Mouse (Mus musculus) left cerebral cortex, adult 18-20 months (tissue): ENCODE data around the gene Ssr1. TPM values are rescaled to one million over a fixed set of nuclear protein-coding genes. Genes with fewer than 3 reads are reported as not detected.

Source experiments
- DNase-seq, 2 experiments: peaks; one replicate each; pipeline ENCODE4 v3.0.0; 2021 to 2022; ENCODE audit warnings: low spot score in 2 of 2, mixed read lengths in 1 of 2
- total RNA-seq, 2 experiments: library from RNA; stranded (reverse); gene quantifications; 2 replicates each; pipeline ENCODE4 v1.2.3; 2021

The Ssr1 gene
- total RNA-seq, 2 experiments from 2014 or later: 83.1 to 98.6 TPM

- DNase-seq: no peak
Observed at GRCm38 (mm10) chr13:37981063-37981462, 13.0 kb downstream of the Ssr1 start.

- no peak for DNase-seq
Observed at GRCm38 (mm10) chr13:37980346-37980745, 13.7 kb downstream of the Ssr1 start.

- no peak for DNase-seq
Observed at GRCm38 (mm10) chr13:37979506-37979905, 14.5 kb downstream of the Ssr1 start.

GRCm38 (mm10) chr13:37974731-37975130 is 19.3 kb downstream of the Ssr1 start:
- no peak for DNase-seq

GRCm38 (mm10) chr13:37974036-37974435 is 20.0 kb downstream of the Ssr1 start:
- DNase-seq: peak in 1 of 2 experiments; percentile 23

GRCm38 (mm10) chr13:37970887-37971530 is 23.0 kb downstream of the Ssr1 start:
- DNase-seq: no peak

GRCm38 (mm10) chr13:37969988-37970387 is 24.0 kb downstream of the Ssr1 start:
- DNase-seq: no peak

- peak; percentile 90 to 97 for DNase-seq
Observed at GRCm38 (mm10) chr13:37969337-37969736, 24.7 kb downstream of the Ssr1 start.

GRCm38 (mm10) chr13:37967565-37967964 is 26.5 kb downstream of the Ssr1 start:
- DNase-seq: no peak

- no peak for DNase-seq
Observed at GRCm38 (mm10) chr13:37967052-37967437, 27.0 kb downstream of the Ssr1 start.

- no peak for DNase-seq
Observed at GRCm38 (mm10) chr13:37966256-37967051, 27.6 kb downstream of the Ssr1 start.

- no peak for DNase-seq
Observed at GRCm38 (mm10) chr13:37965126-37965914, 28.7 kb downstream of the Ssr1 start.

GRCm38 (mm10) chr13:37964128-37965087 is 29.6 kb downstream of the Ssr1 start:
- peak in 1 of 2 experiments; percentile 38 for DNase-seq

GRCm38 (mm10) chr13:37963354-37964007 is 30.5 kb downstream of the Ssr1 start:
- peak; percentile 67 to 82 for DNase-seq

- DNase-seq: no peak
Observed at GRCm38 (mm10) chr13:37962541-37962940, 31.5 kb downstream of the Ssr1 start.

GRCm38 (mm10) chr13:37959936-37960335 is 34.1 kb downstream of the Ssr1 start:
- no peak for DNase-seq

GRCm38 (mm10) chr13:37959239-37959907 is 34.6 kb downstream of the Ssr1 start:
- no peak for DNase-seq

GRCm38 (mm10) chr13:37958498-37959238 is 35.3 kb downstream of the Ssr1 start:
- no peak for DNase-seq

GRCm38 (mm10) chr13:37954318-37954717 is 39.7 kb downstream of the Ssr1 start:
- no peak for DNase-seq
